Mouse (Mus musculus) kidney, embryonic 14.5 days (tissue): Measurements from ENCODE around the gene Nhlrc2. TPM values are rescaled to one million over a fixed set of nuclear protein-coding genes. Genes with fewer than 3 reads are reported as not detected.

Source experiments
- ATAC-seq: fragments of 200-750 bp; cut with Nextera tagmentation; 2 replicates; pipeline ENCODE4 v1.8.0; 2017; ENCODE audit warnings: moderate number of reproducible peaks, mild to moderate bottlenecking, moderate TSS enrichment, moderate library complexity; ENCODE audit not compliant: low FRiP score, low TSS enrichment
- H3K27ac ChIP-seq: fragments of 300-500 bp; sonication (generic); 2 replicates; pipeline ENCODE4 v1.5.1; 2014; ENCODE audit warnings: low read depth, mild to moderate bottlenecking, low read length, moderate library complexity, mixed read lengths
- H3K27me3 ChIP-seq: fragments of 300-500 bp; sonication (generic); 2 replicates; pipeline ENCODE4 v1.6.1; 2014; ENCODE audit warnings: mild to moderate bottlenecking, low read length; ENCODE audit not compliant: control insufficient read depth, insufficient read depth
- H3K36me3 ChIP-seq: fragments of 300-500 bp; sonication (generic); 2 replicates; pipeline ENCODE4 v1.6.1; 2014; ENCODE audit warnings: low read length, mixed read lengths; ENCODE audit not compliant: control insufficient read depth, insufficient read depth
- H3K4me1 ChIP-seq: fragments of 300-500 bp; sonication (generic); 2 replicates; pipeline ENCODE4 v1.6.1; 2014; ENCODE audit warnings: low read length, mixed read lengths; ENCODE audit not compliant: control insufficient read depth, insufficient read depth
- H3K4me2 ChIP-seq: fragments of 300-500 bp; sonication (generic); replicated peaks from 2 replicates; pipeline ENCODE4 v1.6.1; 2014; ENCODE audit warnings: low read depth, mild to moderate bottlenecking, low read length
- H3K4me3 ChIP-seq: fragments of 300-500 bp; sonication (generic); 2 replicates; pipeline ENCODE4 v1.5.1; 2014; ENCODE audit warnings: mild to moderate bottlenecking, low read length
- H3K9ac ChIP-seq: fragments of 300-500 bp; sonication (generic); 2 replicates; pipeline ENCODE4 v1.6.1; 2014; ENCODE audit warnings: low read depth, mild to moderate bottlenecking, low read length, moderate library complexity
- H3K9me3 ChIP-seq: fragments of 300-500 bp; sonication (generic); 2 replicates; pipeline ENCODE4 v1.6.1; 2016; ENCODE audit warnings: low read length; ENCODE audit not compliant: control insufficient read depth
- WGBS: fragments of 180-500 bp; shearing (Covaris S2); extraction: QIAGEN DNeasy Blood & Tissue Kit; methylation state at CpG from one replicate; pipeline ENCODE4 v1.1.7; 2014; 5-methylcytosine and 5-hydroxymethylcytosine counted together
- polyA plus RNA-seq: library from polyadenylated mRNA; unstranded; fragments of >200 nt; fragmentation: Nextera tagmentation; extraction: Ambion mirVana; gene quantifications from 2 replicates; pipeline ENCODE4 v1.2.1, GENCODE M21; 2014

The Nhlrc2 gene
- polyA plus RNA-seq, 1 experiment from 2014 or later: 17.8 TPM

DNA sequence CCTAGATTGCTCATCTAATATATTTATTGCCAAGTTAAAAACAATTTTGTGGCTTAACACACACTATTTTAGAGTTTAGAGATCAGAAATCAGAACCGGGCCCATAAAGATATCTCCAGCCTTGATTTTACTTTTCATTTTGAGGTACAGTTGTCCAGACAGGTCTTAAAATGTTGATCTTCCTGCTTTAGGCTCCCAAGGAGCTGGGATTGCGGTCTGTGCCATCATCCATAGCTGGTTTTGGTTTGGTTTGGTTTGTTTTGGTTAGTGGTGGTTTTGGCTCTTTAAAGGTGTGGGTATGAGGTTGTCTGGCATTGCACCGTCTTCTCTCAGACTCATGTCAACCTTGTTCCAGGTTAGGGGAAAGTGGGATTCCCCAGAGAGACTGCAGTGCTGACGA is 103.2 kb downstream of the Nhlrc2 start:
- peaks cover 25% of the 10 kb centered on the region; the same call in 1 of the 2 replicates for H3K27me3 ChIP-seq
- no peak for ATAC-seq
- 81% methylated on average over 4 of the region's 4 CpGs for WGBS
- peaks cover 12% of the 10 kb centered on the region; the same call in 1 of the 2 replicates for H3K4me1 ChIP-seq
- H3K27ac ChIP-seq: no peak overlapping the region
- no peak overlapping the region for H3K4me3 ChIP-seq
- no peak overlapping the region for H3K9ac ChIP-seq
- H3K4me2 ChIP-seq: no peak overlapping the region
- H3K36me3 ChIP-seq: no peaks in the 10 kb centered on the region
- H3K9me3 ChIP-seq: 0 out of 2 replicates have a peak, but pooled peaks cover 4% of the 10 kb centered on the region

DNA sequence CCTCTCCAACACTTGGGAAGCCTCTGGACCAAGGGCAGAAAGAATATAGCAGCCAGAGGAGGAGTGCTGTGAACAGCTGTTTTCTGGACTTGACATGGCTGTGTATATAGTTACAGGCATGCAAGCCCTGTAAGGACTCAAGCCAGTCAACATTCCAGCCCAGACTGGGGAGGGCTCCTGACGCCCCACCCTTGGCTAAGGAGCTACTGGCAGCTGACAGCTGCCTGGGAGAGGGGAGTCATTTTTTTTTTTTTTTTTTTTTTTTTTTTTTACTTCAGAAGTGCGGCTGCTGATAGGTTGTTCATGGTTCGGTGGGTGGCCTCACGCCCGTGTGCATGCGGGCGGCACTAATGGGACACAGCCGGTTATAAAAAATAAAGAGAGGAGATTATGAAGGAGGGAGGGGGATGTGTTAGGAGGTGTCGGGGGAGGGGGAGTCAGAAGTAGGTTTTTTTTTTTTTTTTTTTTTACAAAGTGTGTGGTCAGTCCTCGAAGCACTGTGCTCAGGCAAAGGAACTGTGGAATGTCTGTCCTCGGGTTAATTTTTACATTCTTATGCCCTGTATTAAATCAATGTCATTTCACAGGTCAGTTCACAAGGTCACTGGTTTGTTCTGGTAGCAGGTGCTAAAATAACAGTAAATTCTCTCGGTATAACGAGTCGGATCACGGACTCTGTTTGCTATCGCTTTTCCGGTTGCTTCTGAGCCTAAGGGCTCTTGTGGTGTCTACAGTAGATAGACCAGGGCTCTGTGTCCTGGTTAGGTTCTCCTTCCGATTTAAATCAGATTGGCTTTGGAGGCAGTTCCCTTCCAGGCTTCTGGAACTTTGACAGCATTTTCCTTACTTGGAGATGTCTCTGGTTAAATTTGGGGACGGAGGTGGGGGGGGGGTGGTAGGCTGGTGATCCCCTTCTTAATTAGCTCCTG is 104.2 kb downstream of the Nhlrc2 start:
- Histone ChIP-seq H3K9ac (no peak overlapping the region), H3K4me3 (no peak overlapping the region; the same call in 1 of the 2 replicates)
- peak; percentile 89 for ATAC-seq

More for the DNA sequence above, 104.2 kb downstream of the Nhlrc2 start:
- Histone ChIP-seq H3K36me3 (no peaks in the 10 kb centered on the region), H3K4me2 (peak overlapping the region; percentile 26; the same call in 1 of the 2 replicates), H3K27me3 (peaks cover 25% of the 10 kb centered on the region; the same call in 1 of the 2 replicates), H3K27ac (no peak overlapping the region), H3K4me1 (peaks cover 12% of the 10 kb centered on the region; the same call in 1 of the 2 replicates), H3K9me3 (peaks cover 4% of the 10 kb centered on the region; the same call in 1 of the 2 replicates)
- 11% methylated on average over 19 of the region's 19 CpGs for WGBS

Other genes starting within 250 kb of the Nhlrc2 start
- 0.19 TPM in 1 of 2 replicates, not detected in the other for gene Nrap, start 158.2 kb upstream of the Nhlrc2 start, polyA plus RNA-seq
- gene Casp7, start 151.1 kb upstream of the Nhlrc2 start, polyA plus RNA-seq: 24.3 and 28.3 TPM in 2 replicates
- 0.94 and 1.2 TPM in 2 replicates for gene Plekhs1, start 86.6 kb upstream of the Nhlrc2 start, polyA plus RNA-seq
- 13.0 and 19.8 TPM in 2 replicates for gene Dclre1a, start within 50 bp of the Nhlrc2 start, polyA plus RNA-seq
- gene Adrb1, start 173.9 kb downstream of the Nhlrc2 start, polyA plus RNA-seq: 0.06 and 0.07 TPM in 2 replicates